19 mouse cellular contexts compared by ENCODE assay signal in genomic region chr1:60793717-60794116, GRCm38 (mm10).
DNase-seq lines count a peak whose midpoint lies in the region; ATAC-seq and TF ChIP-seq lines count a peak whose summit lies in the region.
"Had no signal": no experiment of that assay in that cellular context is flagged by ENCODE, and none has a peak within 500 bp of the region (broad histone marks: within the 10 kb centered on the region; RNA-seq: fewer than 3 reads in every experiment).

No protein-coding gene starts in this region.

- no peak overlapping the region for H3K4me3 ChIP-seq in kidney, postnatal 0 days (replicated peaks; ENCODE audit: low read depth, low read length)
- no peak overlapping the region for H3K4me3 ChIP-seq in kidney, adult 2 months (ENCODE audit: insufficient read depth, low read depth, low read length)
- H3K4me3 ChIP-seq: embryonic facial prominence, embryonic 12.5 days; heart, embryonic 12.5 days; limb, embryonic 10.5 days; liver, embryonic 13.5 days; midbrain, embryonic 12.5 days; neural tube, embryonic 12.5 days had no signal

- ATAC-seq in kidney, postnatal 0 days (replicated peaks; ENCODE audit: low FRiP score, low read depth): no peak
- ATAC-seq in activated CD4-positive, CD25-positive, alpha-beta regulatory T cell, adult 4 months: peak; percentile 83
- ATAC-seq: intestine, postnatal 0 days had no signal

- no peak overlapping the region for H3K9ac ChIP-seq in kidney, postnatal 0 days (ENCODE audit: low read depth, low read length)
- H3K9ac ChIP-seq: embryonic facial prominence, embryonic 12.5 days; heart, embryonic 12.5 days; liver, embryonic 13.5 days; midbrain, embryonic 12.5 days; neural tube, embryonic 12.5 days had no signal

- H3K27ac ChIP-seq in kidney, postnatal 0 days: no peak overlapping the region
- H3K27ac ChIP-seq in kidney, adult 2 months (ENCODE audit: insufficient read depth, low read depth, low read length): no peak overlapping the region
- H3K27ac ChIP-seq: embryonic facial prominence, embryonic 12.5 days; limb, embryonic 10.5 days; liver, embryonic 13.5 days; midbrain, embryonic 12.5 days; neural tube, embryonic 12.5 days had no signal

- TF ChIP-seq POLR2A in kidney, adult 2 months (IDR thresholded peaks at IDR 0.05; ENCODE audit: low read depth, low read length): no peak

- no peaks in the 10 kb centered on the region for H3K36me3 ChIP-seq in kidney, postnatal 0 days (ENCODE audit: insufficient read depth, low read length)
- H3K36me3 ChIP-seq in kidney, adult 2 months (ENCODE audit: control insufficient read depth, insufficient read depth, low read length): no peaks in the 10 kb centered on the region
- H3K36me3 ChIP-seq: embryonic facial prominence, embryonic 12.5 days; heart, embryonic 12.5 days; limb, embryonic 10.5 days; liver, embryonic 13.5 days; midbrain, embryonic 12.5 days; neural tube, embryonic 12.5 days had no signal

- H3K9me3 ChIP-seq in kidney, postnatal 0 days (replicated peaks; ENCODE audit: low read length): no peaks in the 10 kb centered on the region
- H3K9me3 ChIP-seq: embryonic facial prominence, embryonic 12.5 days; heart, embryonic 12.5 days; limb, embryonic 10.5 days; liver, embryonic 13.5 days; midbrain, embryonic 12.5 days; neural tube, embryonic 12.5 days had no signal

- DNase-seq in kidney, postnatal 0 days (ENCODE audit: low spot score): peak; percentile 10
- DNase-seq in kidney, adult 2 months: no peak
- peak; percentile 34 for DNase-seq in retina, postnatal 1 day
- DNase-seq in retina, embryonic 14.5 days (ENCODE audit: low spot score): no peak
- DNase-seq in naive thymus-derived CD4-positive, alpha-beta T cell, adult 2 months (ENCODE audit: low read depth): peak; percentile 77
- no peak for DNase-seq in kidney, postnatal 4 days
- DNase-seq: adrenal gland, adult 8-10 months; cerebellum, adult 9-11 months; gastrocnemius, postnatal 10 days; heart, postnatal 4 days; liver, embryonic 13.5 days; lung, postnatal 14 days had no signal

- no peaks in the 10 kb centered on the region for H3K27me3 ChIP-seq in kidney, postnatal 0 days (ENCODE audit: insufficient read depth, low read length)
- no peaks in the 10 kb centered on the region for H3K27me3 ChIP-seq in kidney, adult 2 months (replicated peaks; ENCODE audit: control insufficient read depth, insufficient read depth, low read length)
- H3K27me3 ChIP-seq: embryonic facial prominence, embryonic 12.5 days; heart, embryonic 12.5 days; liver, embryonic 13.5 days; midbrain, embryonic 12.5 days; neural tube, embryonic 12.5 days had no signal

- no peaks in the 10 kb centered on the region for H3K4me1 ChIP-seq in kidney, postnatal 0 days (replicated peaks; ENCODE audit: insufficient read depth, low read length)
- no peaks in the 10 kb centered on the region for H3K4me1 ChIP-seq in kidney, adult 2 months (ENCODE audit: control insufficient read depth, insufficient read depth, low read length)
- H3K4me1 ChIP-seq: embryonic facial prominence, embryonic 12.5 days; liver, embryonic 13.5 days; neural tube, embryonic 12.5 days had no signal

- H3K4me2 ChIP-seq in kidney, postnatal 0 days (ENCODE audit: low read length): no peak overlapping the region
- H3K4me2 ChIP-seq: embryonic facial prominence, embryonic 12.5 days; heart, embryonic 12.5 days; liver, embryonic 13.5 days; midbrain, embryonic 12.5 days; neural tube, embryonic 12.5 days had no signal

- TF ChIP-seq CTCF in kidney, postnatal 0 days (IDR thresholded peaks at IDR 0.05; ENCODE audit: low read depth): no peak
- TF ChIP-seq CTCF in kidney, adult 2 months (conservative IDR thresholded peaks at IDR 0.05; ENCODE audit: insufficient read depth, insufficient read length, low read depth, low read length): no peak

Comparison
In these comparisons a context has a peak if more than half of its experiments do, and no peak if none do; other contexts are left out.
1. DNase-seq: peak in kidney, postnatal 0 days (single experiment), retina, postnatal 1 day (single experiment) and naive thymus-derived CD4-positive, alpha-beta T cell, adult 2 months (single experiment); none in kidney, adult 2 months (single experiment), retina, embryonic 14.5 days (single experiment) and kidney, postnatal 4 days (0 of 2).